Mouse (Mus musculus): Measurements from ENCODE around the gene Rnase10. TPM values are rescaled to one million over a fixed set of nuclear protein-coding genes. Genes with fewer than 3 reads are reported as not detected.

The Rnase10 gene
- polyA plus RNA-seq, 1 experiment from 2014 or later: not detected

Other genes with a start within 250 kb of the Rnase10 start
- gene Ttc5, start 222.2 kb upstream of the Rnase10 start, polyA plus RNA-seq (2015; fragmentation: Nextera tagmentation; extraction: Ambion mirVana): 72.4 and 80.8 TPM in 2 replicates
- not detected in 2 replicates for gene Ccnb1ip1, start 200.0 kb upstream of the Rnase10 start, polyA plus RNA-seq (2015; fragmentation: Nextera tagmentation; extraction: Ambion mirVana)
- 54.8 and 58.9 TPM in 2 replicates for gene Parp2, start 199.9 kb upstream of the Rnase10 start, polyA plus RNA-seq (2015; fragmentation: Nextera tagmentation; extraction: Ambion mirVana)
- gene Tep1, start 137.2 kb upstream of the Rnase10 start, polyA plus RNA-seq (2015; fragmentation: Nextera tagmentation; extraction: Ambion mirVana): 10.7 and 11.2 TPM in 2 replicates
- gene Klhl33, start 110.2 kb upstream of the Rnase10 start, polyA plus RNA-seq (2015; fragmentation: Nextera tagmentation; extraction: Ambion mirVana): 0.18 and 0.30 TPM in 2 replicates
- gene Osgep, start 82.9 kb upstream of the Rnase10 start, polyA plus RNA-seq (2015; fragmentation: Nextera tagmentation; extraction: Ambion mirVana): 111 and 123 TPM in 2 replicates
- gene Apex1, start 82.8 kb upstream of the Rnase10 start, polyA plus RNA-seq (2015; fragmentation: Nextera tagmentation; extraction: Ambion mirVana): 165 and 184 TPM in 2 replicates
- 42.3 and 45.5 TPM in 2 replicates for gene Pip4p1, start 76.9 kb upstream of the Rnase10 start, polyA plus RNA-seq (2015; fragmentation: Nextera tagmentation; extraction: Ambion mirVana)
- gene Pnp, start 76.7 kb upstream of the Rnase10 start, polyA plus RNA-seq (2015; fragmentation: Nextera tagmentation; extraction: Ambion mirVana): 54.2 and 60.6 TPM in 2 replicates
- gene Gm49342, start 63.2 kb upstream of the Rnase10 start, polyA plus RNA-seq (2015; fragmentation: Nextera tagmentation; extraction: Ambion mirVana): not detected in 2 replicates
- 0.69 and 1.1 TPM in 2 replicates for gene Pnp2, start 51.8 kb upstream of the Rnase10 start, polyA plus RNA-seq (2015; fragmentation: Nextera tagmentation; extraction: Ambion mirVana)
- not detected in 2 replicates for gene Rnase9, start 34.1 kb downstream of the Rnase10 start, polyA plus RNA-seq (2015; fragmentation: Nextera tagmentation; extraction: Ambion mirVana)
- not detected in 2 replicates for gene Rnase11, start 42.4 kb downstream of the Rnase10 start, polyA plus RNA-seq (2015; fragmentation: Nextera tagmentation; extraction: Ambion mirVana)
- gene Rnase12, start 49.9 kb downstream of the Rnase10 start, polyA plus RNA-seq (2015; fragmentation: Nextera tagmentation; extraction: Ambion mirVana): 0.33 and 0.36 TPM in 2 replicates
- gene Olfr750, start 66.7 kb downstream of the Rnase10 start, polyA plus RNA-seq (2015; fragmentation: Nextera tagmentation; extraction: Ambion mirVana): not detected in 2 replicates
- gene Rnase4, start 83.3 kb downstream of the Rnase10 start, polyA plus RNA-seq (2015; fragmentation: Nextera tagmentation; extraction: Ambion mirVana): 29.9 and 32.1 TPM in 2 replicates
- gene Ang, start 83.4 kb downstream of the Rnase10 start, polyA plus RNA-seq (2015; fragmentation: Nextera tagmentation; extraction: Ambion mirVana): 5.0 and 6.0 TPM in 2 replicates
- not detected in 2 replicates for gene Eddm3b, start 106.7 kb downstream of the Rnase10 start, polyA plus RNA-seq (2015; fragmentation: Nextera tagmentation; extraction: Ambion mirVana)
- 3.1 and 4.6 TPM in 2 replicates for gene Rnase6, start 116.2 kb downstream of the Rnase10 start, polyA plus RNA-seq (2015; fragmentation: Nextera tagmentation; extraction: Ambion mirVana)
- gene Rnase1, start 139.0 kb downstream of the Rnase10 start, polyA plus RNA-seq (2015; fragmentation: Nextera tagmentation; extraction: Ambion mirVana): 1.2 and 1.4 TPM in 2 replicates
- gene Rnase2b, start 154.5 kb downstream of the Rnase10 start, polyA plus RNA-seq (2015; fragmentation: Nextera tagmentation; extraction: Ambion mirVana): not detected in 2 replicates
- gene Ang2, start 191.4 kb downstream of the Rnase10 start, polyA plus RNA-seq (2015; fragmentation: Nextera tagmentation; extraction: Ambion mirVana): 0.55 TPM in 1 of 2 replicates, not detected in the other
- not detected in 2 replicates for gene Ear14, start 195.6 kb downstream of the Rnase10 start, polyA plus RNA-seq (2015; fragmentation: Nextera tagmentation; extraction: Ambion mirVana)
- gene Rnase2a, start 248.4 kb downstream of the Rnase10 start, polyA plus RNA-seq (2015; fragmentation: Nextera tagmentation; extraction: Ambion mirVana): not detected in 2 replicates

All from thymus, postnatal 0 days (tissue).